Mouse (Mus musculus) neural tube, embryonic 12.5 days (tissue): ENCODE data around the gene Dcun1d5. TPM values are rescaled to one million over a fixed set of nuclear protein-coding genes. Genes with fewer than 3 reads are reported as not detected.

Experiments used
- ATAC-seq: fragments of 200-750 bp; cut with Nextera tagmentation; 2 replicates; pipeline ENCODE4 v1.8.0; 2017; ENCODE audit warnings: low read depth, mild to moderate bottlenecking, moderate TSS enrichment, moderate library complexity; ENCODE audit not compliant: low FRiP score
- H3K27ac ChIP-seq: fragments of 300-500 bp; sonication (generic); 2 replicates; pipeline ENCODE4 v1.5.1; 2016
- H3K27me3 ChIP-seq: fragments of 300-500 bp; sonication (generic); replicated peaks from 2 replicates; pipeline ENCODE4 v1.6.1; 2016; ENCODE audit warnings: mild to moderate bottlenecking
- H3K36me3 ChIP-seq: fragments of 300-500 bp; sonication (generic); 2 replicates; pipeline ENCODE4 v1.6.1; 2016; ENCODE audit warnings: mild to moderate bottlenecking
- H3K4me1 ChIP-seq: fragments of 300-500 bp; sonication (generic); 2 replicates; pipeline ENCODE4 v1.6.1; 2016
- H3K4me2 ChIP-seq: fragments of 300-500 bp; sonication (generic); replicated peaks from 2 replicates; pipeline ENCODE4 v1.6.1; 2016; ENCODE audit warnings: mild to moderate bottlenecking
- H3K4me3 ChIP-seq: fragments of 300-500 bp; sonication (generic); 2 replicates; pipeline ENCODE4 v1.5.1; 2016
- H3K9ac ChIP-seq: fragments of 300-500 bp; sonication (generic); 2 replicates; pipeline ENCODE4 v1.6.1; 2016; ENCODE audit warnings: mild to moderate bottlenecking
- H3K9me3 ChIP-seq: fragments of 300-500 bp; sonication (generic); 2 replicates; pipeline ENCODE4 v1.6.1; 2016; ENCODE audit warnings: mild to moderate bottlenecking
- WGBS: fragments of 180-500 bp; shearing (Covaris S2); methylation state at CpG from one replicate; pipeline ENCODE4 v1.1.7; 2016; 5-methylcytosine and 5-hydroxymethylcytosine counted together
- polyA plus RNA-seq: library from polyadenylated mRNA; unstranded; fragments of >200 nt; fragmentation: Nextera tagmentation; extraction: Ambion mirVana; gene quantifications from 2 replicates; pipeline ENCODE4 v1.2.1, GENCODE M21; 2016

Gene Dcun1d5
- polyA plus RNA-seq, 1 experiment from 2014 or later, result 143 TPM

DNA sequence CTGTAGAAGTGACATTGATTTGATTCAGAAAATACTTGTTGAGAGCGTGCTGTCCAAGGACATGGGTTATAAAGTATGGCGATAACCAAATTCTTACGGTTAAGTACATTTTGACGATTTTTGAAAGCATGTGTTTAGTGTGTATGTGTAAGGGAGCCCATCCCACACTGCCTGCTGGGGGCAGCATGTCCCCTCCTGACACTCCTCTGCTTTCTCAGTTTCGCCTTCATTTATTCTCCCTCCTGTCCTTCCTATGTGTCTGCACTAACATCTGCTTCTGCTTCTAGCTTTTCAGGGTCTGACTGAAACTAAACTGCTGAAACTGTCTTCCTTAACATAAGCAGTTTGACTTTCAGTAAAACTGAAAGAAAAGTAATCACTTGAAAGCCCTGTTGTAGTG lies 36.7 kb downstream of the Dcun1d5 start:
- H3K4me1 ChIP-seq, result no peaks in the 10 kb centered on the region
- no peak overlapping the region for H3K9ac ChIP-seq
- no peaks in the 10 kb centered on the region for H3K27me3 ChIP-seq
- no peaks in the 10 kb centered on the region for H3K9me3 ChIP-seq
- H3K4me2 ChIP-seq, result no peak overlapping the region
- no peak for ATAC-seq
- no peak overlapping the region for H3K4me3 ChIP-seq
- WGBS, result 91% methylated on average over 5 of the region's 5 CpGs
- no peak overlapping the region for H3K27ac ChIP-seq
- no peaks in the 10 kb centered on the region for H3K36me3 ChIP-seq

DNA sequence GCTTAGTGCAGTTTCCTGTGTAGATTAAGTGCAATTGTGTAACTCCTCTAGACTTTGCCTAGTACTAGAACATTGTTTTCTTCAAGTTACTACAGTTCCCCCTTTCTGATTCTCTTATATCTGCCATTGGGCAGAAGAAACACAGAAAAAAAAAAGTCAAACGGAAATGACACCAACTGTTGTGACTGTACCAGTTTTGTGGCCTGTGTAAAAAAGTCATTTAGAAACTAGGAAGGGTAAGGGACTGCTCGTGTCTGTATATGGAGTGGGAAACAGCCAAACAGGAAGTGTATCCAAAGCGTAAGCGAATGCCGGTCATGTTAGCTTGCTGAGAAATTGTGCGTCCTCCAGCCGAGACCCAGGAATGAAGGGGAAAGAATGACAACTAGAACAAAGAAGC lies 37.1 kb downstream of the Dcun1d5 start:
- 91% methylated on average over 7 of the region's 7 CpGs for WGBS
- Histone ChIP-seq H3K4me2 (no peak overlapping the region), H3K4me3 (no peak overlapping the region), H3K9me3 (no peaks in the 10 kb centered on the region), H3K36me3 (no peaks in the 10 kb centered on the region), H3K9ac (no peak overlapping the region), H3K4me1 (no peaks in the 10 kb centered on the region), H3K27me3 (no peaks in the 10 kb centered on the region), H3K27ac (no peak overlapping the region)
- ATAC-seq, result no peak

DNA sequence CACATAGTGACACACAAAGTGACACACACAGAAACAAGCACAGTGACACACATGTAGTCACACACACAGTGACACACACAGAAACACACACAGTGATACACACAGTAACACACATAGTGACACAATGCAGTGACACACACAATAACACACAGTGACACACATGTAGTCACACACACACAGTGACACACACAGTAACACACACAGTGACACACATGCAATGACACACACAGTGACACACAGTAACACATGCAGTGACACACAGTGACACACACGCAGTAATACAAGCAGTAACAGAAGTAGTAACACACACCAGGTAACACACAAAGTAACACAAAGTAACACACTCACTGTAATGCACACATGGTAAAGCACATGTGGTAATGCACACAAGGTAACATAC lies 54.3 kb downstream of the Dcun1d5 start:
- ATAC-seq, result no peak
- 95% methylated on average over 1 of the region's 1 CpGs for WGBS
- Histone ChIP-seq H3K27me3 (no peaks in the 10 kb centered on the region), H3K9me3 (no peaks in the 10 kb centered on the region), H3K4me1 (no peaks in the 10 kb centered on the region), H3K4me3 (no peak overlapping the region), H3K4me2 (no peak overlapping the region), H3K9ac (no peak overlapping the region), H3K27ac (no peak overlapping the region), H3K36me3 (no peaks in the 10 kb centered on the region)

DNA sequence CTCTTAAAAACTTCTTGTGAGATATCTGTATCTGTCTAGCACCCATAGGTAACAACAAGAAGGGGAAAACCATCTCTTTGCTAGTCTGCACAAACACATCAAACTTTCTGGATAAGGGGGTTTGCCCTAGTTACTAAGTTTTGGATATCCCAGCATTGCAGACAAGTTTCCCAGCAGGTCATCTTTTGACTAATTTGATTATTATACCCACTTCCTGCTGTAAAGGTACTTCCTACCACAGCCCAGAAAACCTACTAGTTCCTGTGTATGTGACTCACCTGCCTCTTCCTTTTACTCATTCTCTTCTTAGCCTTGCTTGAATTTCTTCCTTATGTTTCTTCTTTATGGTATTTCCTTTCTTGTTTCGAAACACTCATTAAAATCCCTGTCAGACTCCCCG lies 55.6 kb downstream of the Dcun1d5 start:
- 88% methylated on average over 2 of the region's 2 CpGs for WGBS

DNA sequence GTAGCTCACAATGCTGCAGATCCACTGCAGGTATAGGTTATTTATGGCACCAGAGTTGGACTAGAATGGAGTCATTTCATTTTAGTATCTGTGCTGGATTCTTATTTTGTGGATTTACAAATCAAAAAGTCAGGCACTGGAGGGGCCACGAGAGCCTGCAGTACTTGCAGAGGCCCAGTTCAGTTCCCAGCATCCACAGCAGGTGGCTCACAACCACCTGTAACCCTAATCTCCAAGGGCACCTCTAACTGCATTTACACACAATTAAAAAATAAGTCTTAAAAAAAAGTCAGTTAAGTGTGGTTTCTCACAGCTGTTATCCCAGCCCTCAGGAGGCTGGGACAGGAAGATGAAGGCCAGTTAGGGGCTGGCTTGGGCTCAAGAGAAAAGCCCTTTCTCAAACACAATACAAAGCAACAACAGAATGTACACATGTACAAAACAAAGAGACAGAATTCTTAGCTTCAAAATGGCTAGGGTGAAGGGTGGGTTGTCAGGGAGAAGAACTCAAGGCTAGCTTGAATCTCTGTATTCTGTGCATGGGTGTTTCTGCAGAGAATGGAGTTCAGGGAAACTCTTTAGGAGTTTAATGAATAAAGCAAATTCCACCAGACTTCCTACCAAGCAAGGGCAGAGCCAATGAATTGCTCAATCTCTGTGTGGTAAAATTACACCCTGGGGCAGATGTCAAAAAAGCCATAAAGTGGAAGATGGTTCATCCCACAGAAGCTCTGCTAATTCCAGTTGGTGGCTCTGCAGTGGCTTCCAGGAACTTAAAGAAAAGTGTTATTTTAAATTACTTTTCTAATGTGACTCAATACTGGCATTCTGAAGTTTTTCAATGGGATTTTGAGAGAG lies 68.7 kb downstream of the Dcun1d5 start:
- ATAC-seq, result no peak
- Histone ChIP-seq H3K9ac (no peak overlapping the region), H3K27ac (no peak overlapping the region), H3K4me1 (no peaks in the 10 kb centered on the region), H3K9me3 (no peaks in the 10 kb centered on the region), H3K36me3 (no peaks in the 10 kb centered on the region), H3K4me2 (no peak overlapping the region), H3K4me3 (no peak overlapping the region), H3K27me3 (no peaks in the 10 kb centered on the region)
- WGBS, result 51% methylated on average over 1 of the region's 1 CpGs

More for the DNA sequence above, 55.6 kb downstream of the Dcun1d5 start:
- H3K27ac ChIP-seq, result no peak overlapping the region
- ATAC-seq, result no peak
- H3K4me1 ChIP-seq, result no peaks in the 10 kb centered on the region
- H3K4me2 ChIP-seq, result no peak overlapping the region
- no peaks in the 10 kb centered on the region for H3K27me3 ChIP-seq
- H3K36me3 ChIP-seq, result no peaks in the 10 kb centered on the region
- H3K9me3 ChIP-seq, result no peaks in the 10 kb centered on the region
- H3K9ac ChIP-seq, result no peak overlapping the region
- no peak overlapping the region for H3K4me3 ChIP-seq

Other genes with a start within 250 kb of the Dcun1d5 start
- 21.5 and 22.9 TPM in 2 replicates for gene Dync2h1, start 74 bp upstream of the Dcun1d5 start, polyA plus RNA-seq
- gene Mmp13, start 88.0 kb downstream of the Dcun1d5 start, polyA plus RNA-seq, result not detected in 2 replicates
- gene Mmp12, start 159.9 kb downstream of the Dcun1d5 start, polyA plus RNA-seq, result not detected in 2 replicates
- gene Mmp1b, start 203.5 kb downstream of the Dcun1d5 start, polyA plus RNA-seq, result not detected in 2 replicates